21 mouse cellular contexts compared by ENCODE assay signal in genomic region chr7:107659186-107659918, GRCm38 (mm10). TPM values are rescaled to one million over a fixed set of nuclear protein-coding genes. Genes with fewer than 3 reads are reported as not detected.
DNase-seq lines count a peak whose midpoint lies in the region; ATAC-seq lines count a peak whose summit lies in the region.
"Had no signal": no experiment of that assay in that cellular context is flagged by ENCODE, and none has a peak within 500 bp of the region (broad histone marks: within the 10 kb centered on the region; RNA-seq: fewer than 3 reads in every experiment).

No protein-coding gene starts in this region.

- H3K4me3 ChIP-seq in midbrain, embryonic 10.5 days: no peak overlapping the region
- H3K4me3 ChIP-seq in midbrain, embryonic 14.5 days (replicated peaks; ENCODE audit: low read depth, low read length): no peak overlapping the region
- no peak overlapping the region for H3K4me3 ChIP-seq in forebrain, embryonic 16.5 days (replicated peaks; ENCODE audit: low read length)
- H3K4me3 ChIP-seq: embryonic facial prominence, embryonic 15.5 days; forebrain, embryonic 13.5 days; layer of hippocampus, adult 2 months; limb, embryonic 13.5 days; neural tube, embryonic 13.5 days had no signal

- no peaks in the 10 kb centered on the region for H3K9me3 ChIP-seq in midbrain, embryonic 10.5 days (replicated peaks)
- H3K9me3 ChIP-seq in midbrain, embryonic 14.5 days (ENCODE audit: control insufficient read depth, low read length): no peaks in the 10 kb centered on the region
- H3K9me3 ChIP-seq in forebrain, embryonic 16.5 days (ENCODE audit: control insufficient read depth, low read length): no peaks in the 10 kb centered on the region
- H3K9me3 ChIP-seq: embryonic facial prominence, embryonic 15.5 days; forebrain, embryonic 13.5 days; limb, embryonic 13.5 days; neural tube, embryonic 13.5 days had no signal

- ATAC-seq in midbrain, embryonic 14.5 days (ENCODE audit: low FRiP score, low TSS enrichment): no peak
- ATAC-seq in activated CD4-positive, CD25-positive, alpha-beta regulatory T cell, adult 4 months: peak; percentile 38
- ATAC-seq in forebrain, embryonic 16.5 days: no peak
- ATAC-seq: forebrain, embryonic 13.5 days; hindbrain, embryonic 16.5 days; Patski had no signal

- DNase-seq in midbrain, embryonic 10.5 days (ENCODE audit: low spot score): no peak
- no peak for DNase-seq in midbrain, embryonic 14.5 days
- DNase-seq in naive thymus-derived CD4-positive, alpha-beta T cell, adult 2 months (ENCODE audit: low read depth): peak; percentile 87
- no peak for DNase-seq in layer of hippocampus, adult 18-20 months (ENCODE audit: low spot score in 2 of 2)
- no peak for DNase-seq in cerebellum, postnatal 4 days (ENCODE audit: low spot score in 2 of 2)
- DNase-seq: cerebellum, adult 11 months had no signal

- WGBS in midbrain, embryonic 10.5 days: 87% methylated on average over 8 of the region's 8 CpGs
- 85% methylated on average over 8 of the region's 8 CpGs for WGBS in midbrain, embryonic 14.5 days
- 87% methylated on average over 8 of the region's 8 CpGs for WGBS in forebrain, embryonic 16.5 days

- H3K27me3 ChIP-seq in midbrain, embryonic 10.5 days (ENCODE audit: low read depth, poor library complexity, severe bottlenecking): peaks cover 20% of the 10 kb centered on the region
- no peaks in the 10 kb centered on the region for H3K27me3 ChIP-seq in midbrain, embryonic 14.5 days (ENCODE audit: control insufficient read depth, insufficient read depth, low read length)
- H3K27me3 ChIP-seq in forebrain, embryonic 16.5 days (replicated peaks; ENCODE audit: control insufficient read depth, insufficient read depth, low read length): no peaks in the 10 kb centered on the region
- H3K27me3 ChIP-seq: embryonic facial prominence, embryonic 15.5 days; forebrain, embryonic 13.5 days; limb, embryonic 13.5 days; Patski had no signal

- peaks cover 48% of the 10 kb centered on the region for H3K4me1 ChIP-seq in midbrain, embryonic 10.5 days
- H3K4me1 ChIP-seq in midbrain, embryonic 14.5 days (ENCODE audit: control insufficient read depth, insufficient read depth, low read length): peaks cover 3% of the 10 kb centered on the region; the same call in 1 of the 2 replicates
- H3K4me1 ChIP-seq in forebrain, embryonic 16.5 days (replicated peaks; ENCODE audit: control insufficient read depth, insufficient read depth, low read length): 0 out of 2 replicates have a peak, but pooled peaks cover 1% of the 10 kb centered on the region

- H3K36me3 ChIP-seq in midbrain, embryonic 10.5 days: no peaks in the 10 kb centered on the region
- no peaks in the 10 kb centered on the region for H3K36me3 ChIP-seq in midbrain, embryonic 14.5 days (ENCODE audit: control insufficient read depth, insufficient read depth, low read length)
- no peaks in the 10 kb centered on the region for H3K36me3 ChIP-seq in forebrain, embryonic 16.5 days (ENCODE audit: control insufficient read depth, insufficient read depth)
- H3K36me3 ChIP-seq: embryonic facial prominence, embryonic 15.5 days; limb, embryonic 13.5 days; neural tube, embryonic 13.5 days had no signal

- no peak overlapping the region for H3K9ac ChIP-seq in midbrain, embryonic 14.5 days (replicated peaks; ENCODE audit: low read length)
- H3K9ac ChIP-seq in forebrain, embryonic 16.5 days (replicated peaks; ENCODE audit: low read depth, low read length): no peak overlapping the region
- H3K9ac ChIP-seq: embryonic facial prominence, embryonic 15.5 days; forebrain, embryonic 13.5 days; limb, embryonic 13.5 days; neural tube, embryonic 13.5 days had no signal

- peak overlapping the region; percentile 74; the same call in 1 of the 2 replicates for H3K27ac ChIP-seq in midbrain, embryonic 10.5 days (replicated peaks)
- no peak overlapping the region for H3K27ac ChIP-seq in midbrain, embryonic 14.5 days (replicated peaks; ENCODE audit: low read depth, low read length)
- no peak overlapping the region for H3K27ac ChIP-seq in forebrain, embryonic 16.5 days (ENCODE audit: low read length)
- H3K27ac ChIP-seq: embryonic facial prominence, embryonic 15.5 days; forebrain, embryonic 13.5 days; layer of hippocampus, adult 2 months; limb, embryonic 13.5 days; neural tube, embryonic 13.5 days had no signal

- H3K4me2 ChIP-seq in midbrain, embryonic 14.5 days (ENCODE audit: low read length): no peak overlapping the region
- no peak overlapping the region for H3K4me2 ChIP-seq in forebrain, embryonic 16.5 days (ENCODE audit: low read length)
- H3K4me2 ChIP-seq: embryonic facial prominence, embryonic 15.5 days; forebrain, embryonic 13.5 days; limb, embryonic 13.5 days; neural tube, embryonic 13.5 days had no signal

RNA-seq across cellular contexts. Expression of gene 5330417H12Rik, which starts 34.4 kb away (rescaled TPM):
- not detected in 2 replicates for polyA plus RNA-seq in midbrain, embryonic 10.5 days (2016; fragmentation: Nextera tagmentation; extraction: Ambion mirVana)
- polyA plus RNA-seq in midbrain, embryonic 14.5 days (2014; fragmentation: Nextera tagmentation; extraction: Ambion mirVana): not detected in 2 replicates
- polyA plus RNA-seq in activated CD4-positive, CD25-positive, alpha-beta regulatory T cell, adult 4 months (2017; shearing (Covaris generic)): not detected
- total RNA-seq in layer of hippocampus, adult 18-20 months (2021): not detected
- not detected in 2 replicates for polyA plus RNA-seq in forebrain, embryonic 16.5 days (2015; fragmentation: Nextera tagmentation; extraction: Ambion mirVana)
- total RNA-seq: gastrocnemius, adult 18-20 months; heart, postnatal 25 days; layer of hippocampus, adult 2 months; left cerebral cortex, adult 18-20 months; megakaryocyte progenitor cell, adult 5-6 weeks had no signal
- polyA plus RNA-seq: cortical plate, adult 2 months; forebrain, embryonic 13.5 days; hindbrain, embryonic 16.5 days; kidney, embryonic 14.5 days; neural tube, embryonic 13.5 days; Patski had no signal
